Mouse (Mus musculus) MEL (cell line): ENCODE results near the gene Dph5. TPM values are rescaled to one million over a fixed set of nuclear protein-coding genes. Genes with fewer than 3 reads are reported as not detected.

Source experiments
- DNase-seq: peaks from one replicate; pipeline ENCODE4 v3.0.0; 2011; ENCODE audit warnings: low read depth, low spot score
- H3K27ac ChIP-seq: 2 replicates; pipeline ENCODE4 v1.5.1; 2012; ENCODE audit warnings: low read depth, mild to moderate bottlenecking, control low read depth, low read length, moderate library complexity; ENCODE audit not compliant: control insufficient read depth
- H3K27me3 ChIP-seq, 2 experiments: fragments of 150-350 bp in 1 of 2; sonication (generic) in 1 of 2; 2 replicates each; pipeline ENCODE4 v1.6.1; 2012; ENCODE audit warnings: low read length in 2 of 2, mild to moderate bottlenecking in 2 of 2, improper control_type of control experiment in 1 of 2, moderate library complexity in 1 of 2; ENCODE audit not compliant: insufficient read depth in 2 of 2, control insufficient read depth in 1 of 2
- H3K36me3 ChIP-seq, 2 experiments: 2 replicates each; pipeline ENCODE4 v1.6.1; 2012 to 2014; ENCODE audit warnings: low read length in 2 of 2, improper control_type of control experiment in 1 of 2, inconsistent platforms in 1 of 2, mild to moderate bottlenecking in 1 of 2; ENCODE audit not compliant: insufficient read depth in 2 of 2, control insufficient read depth in 1 of 2
- H3K4me1 ChIP-seq, 2 experiments: fragments of 150-350 bp in 1 of 2; sonication (generic) in 1 of 2; 2 replicates each; pipeline ENCODE4 v1.6.1; 2012; ENCODE audit warnings: low read length in 2 of 2, improper control_type of control experiment in 1 of 2, mild to moderate bottlenecking in 1 of 2; ENCODE audit not compliant: insufficient read depth in 2 of 2, control insufficient read depth in 1 of 2
- H3K4me3 ChIP-seq, 2 experiments: fragments of 150-350 bp in 1 of 2; sonication (generic) in 1 of 2; 2 replicates each; pipeline ENCODE4 v1.5.1; 2012; ENCODE audit warnings: low read depth in 2 of 2, low read length in 2 of 2, mild to moderate bottlenecking in 2 of 2, moderate library complexity in 2 of 2, control low read depth in 1 of 2, improper control_type of control experiment in 1 of 2; ENCODE audit not compliant: control insufficient read depth in 1 of 2, insufficient read depth in 1 of 2
- H3K79me2 ChIP-seq: 2 replicates; pipeline ENCODE4 v1.6.1; 2012; ENCODE audit warnings: mild to moderate bottlenecking, low read length, moderate library complexity; ENCODE audit not compliant: control insufficient read depth, poor library complexity, insufficient read depth
- H3K9ac ChIP-seq: 2 replicates; pipeline ENCODE4 v1.6.1; 2012; ENCODE audit warnings: low read depth, mild to moderate bottlenecking, control low read depth, low read length, moderate library complexity; ENCODE audit not compliant: control insufficient read depth, poor library complexity, severe bottlenecking
- H3K9me3 ChIP-seq: fragments of 150-350 bp; sonication (generic); replicated peaks from 2 replicates; pipeline ENCODE4 v1.6.1; 2012; ENCODE audit warnings: mild to moderate bottlenecking, low read length, improper control_type of control experiment, moderate library complexity; ENCODE audit not compliant: insufficient read depth
- BHLHE40 ChIP-seq: IDR thresholded peaks from 2 replicates; pipeline ENCODE4 v1.6.1; 2012; ENCODE audit warnings: low read depth, mild to moderate bottlenecking, inconsistent platforms, low read length, improper control_type of control experiment, borderline replicate concordance
- CTCF ChIP-seq, 3 experiments: IDR thresholded peaks in 2 of 3; conservative IDR thresholded peaks in 1 of 3; 2 replicates each; pipeline ENCODE4 v1.5.1; 2011 to 2012; ENCODE audit warnings: low read length in 3 of 3, low read depth in 2 of 3, mild to moderate bottlenecking in 2 of 3, improper control_type of control experiment in 1 of 3, inconsistent platforms in 1 of 3, mixed read lengths in 1 of 3, moderate library complexity in 1 of 3; ENCODE audit not compliant: control insufficient read depth in 1 of 3, insufficient read depth in 1 of 3, poor library complexity in 1 of 3, severe bottlenecking in 1 of 3
- E2F4 ChIP-seq: IDR thresholded peaks from 2 replicates; pipeline ENCODE4 v1.6.1; 2011; ENCODE audit warnings: low read depth, low read length, improper control_type of control experiment, borderline replicate concordance
- ELF1 ChIP-seq: IDR thresholded peaks from 2 replicates; pipeline ENCODE4 v1.6.1; 2014; ENCODE audit warnings: low read depth, mild to moderate bottlenecking, inconsistent platforms, low read length, improper control_type of control experiment, moderate library complexity
- GATA1 ChIP-seq: IDR thresholded peaks from 2 replicates; pipeline ENCODE4 v1.6.1; 2011; ENCODE audit warnings: low read depth, low read length, improper control_type of control experiment
- KAT2A ChIP-seq: conservative IDR thresholded peaks from 2 replicates; pipeline ENCODE4 v1.6.1; 2012; ENCODE audit warnings: low read depth, low read length, improper control_type of control experiment, inconsistent platforms
- MAX ChIP-seq: IDR thresholded peaks from 2 replicates; pipeline ENCODE4 v1.6.1; 2011; ENCODE audit warnings: low read length, improper control_type of control experiment
- MXI1 ChIP-seq: IDR thresholded peaks from 2 replicates; pipeline ENCODE4 v1.6.1; 2011; ENCODE audit warnings: mild to moderate bottlenecking, low read depth, low read length, improper control_type of control experiment
- MYB ChIP-seq: IDR thresholded peaks from 2 replicates; pipeline ENCODE4 v1.6.1; 2011; ENCODE audit warnings: mild to moderate bottlenecking, low read depth, low read length, improper control_type of control experiment
- NELFE ChIP-seq: IDR thresholded peaks from 2 replicates; pipeline ENCODE4 v1.6.1; 2011; ENCODE audit warnings: low read depth, low read length, improper control_type of control experiment
- NRF1 ChIP-seq: IDR thresholded peaks from 2 replicates; pipeline ENCODE4 v1.6.1; 2014; ENCODE audit warnings: low read depth, mild to moderate bottlenecking, inconsistent platforms, low read length, improper control_type of control experiment, moderate library complexity; ENCODE audit not compliant: poor library complexity, insufficient read depth, severe bottlenecking
- POLR2A ChIP-seq, 2 experiments: IDR thresholded peaks; 2 replicates each; pipeline ENCODE4 v1.6.1; 2011 to 2012; ENCODE audit warnings: low read length in 2 of 2, mild to moderate bottlenecking in 2 of 2, control low read depth in 1 of 2, improper control_type of control experiment in 1 of 2, low read depth in 1 of 2, moderate library complexity in 1 of 2; ENCODE audit not compliant: control insufficient read depth in 1 of 2, insufficient read depth in 1 of 2, poor library complexity in 1 of 2
- POLR2AphosphoS2 ChIP-seq: IDR thresholded peaks from 2 replicates; pipeline ENCODE4 v1.6.1; 2011; ENCODE audit warnings: low read length, improper control_type of control experiment
- RAD21 ChIP-seq: IDR thresholded peaks from 2 replicates; pipeline ENCODE4 v1.6.1; 2011; ENCODE audit warnings: mild to moderate bottlenecking, low read depth, low read length, improper control_type of control experiment
- RCOR1 ChIP-seq: IDR thresholded peaks from 2 replicates; pipeline ENCODE4 v1.6.1; 2012; ENCODE audit warnings: low read depth, mild to moderate bottlenecking, inconsistent platforms, low read length, improper control_type of control experiment
- TAL1 ChIP-seq: IDR thresholded peaks from 2 replicates; pipeline ENCODE4 v1.6.1; 2012; ENCODE audit warnings: mild to moderate bottlenecking, inconsistent platforms, low read length, moderate library complexity, mixed read lengths
- UBTF ChIP-seq: IDR thresholded peaks from 2 replicates; pipeline ENCODE4 v1.6.1; 2012; ENCODE audit warnings: low read depth, mild to moderate bottlenecking, inconsistent platforms, low read length, improper control_type of control experiment, moderate library complexity, borderline replicate concordance; ENCODE audit not compliant: insufficient read depth
- USF2 ChIP-seq, 2 experiments: IDR thresholded peaks; 2 replicates each; pipeline ENCODE4 v1.6.1; 2011 to 2012; ENCODE audit warnings: improper control_type of control experiment in 2 of 2, low read length in 2 of 2, borderline replicate concordance in 1 of 2, inconsistent platforms in 1 of 2, low read depth in 1 of 2, mild to moderate bottlenecking in 1 of 2; ENCODE audit not compliant: insufficient read depth in 1 of 2
- ZC3H11A ChIP-seq: IDR thresholded peaks from 2 replicates; pipeline ENCODE4 v1.6.1; 2012; ENCODE audit warnings: low read depth, mild to moderate bottlenecking, inconsistent platforms, low read length, improper control_type of control experiment
- ZMIZ1 ChIP-seq: IDR thresholded peaks from 2 replicates; pipeline ENCODE4 v1.6.1; 2012; ENCODE audit warnings: low read depth, mild to moderate bottlenecking, inconsistent platforms, low read length, improper control_type of control experiment, moderate library complexity
- polyA plus RNA-seq, 2 experiments: library from polyadenylated mRNA; stranded (reverse) in 1 of 2; unstranded in 1 of 2; fragments of >175 nt in 1 of 2; fragments of >200 nt in 1 of 2; gene quantifications; 2 replicates each; pipeline versions ENCODE4 v1.2.1 to v1.2.4; 2012; ENCODE audit warnings: low replicate concordance in 2 of 2, low read depth in 1 of 2; ENCODE audit not compliant: insufficient read length in 2 of 2, insufficient read depth in 1 of 2, missing spikeins in 1 of 2
- total RNA-seq: library from RNA; depleted of rRNA; stranded (reverse); fragments of 300-350 nt; gene quantifications from 2 replicates; pipeline ENCODE4 v1.2.3, GENCODE M21; 2012

Gene Dph5
- total and polyA plus RNA-seq, 3 experiments = 34.9 to 45.8 TPM; not detected in 1

GRCm38 (mm10) chr3:115926531-115926930, 38.9 kb downstream of the Dph5 start:
- no peaks in the 10 kb centered on the region for H3K27me3 ChIP-seq
- H3K9ac ChIP-seq = no peak overlapping the region
- no peak for DNase-seq
- TF ChIP-seq POLR2AphosphoS2 = no peak
- TF ChIP-seq BHLHE40 = no peak
- H3K36me3 ChIP-seq = peaks cover 0 to 25% of the 10 kb centered on the region in 2 experiments; a peak in 3 of 4 replicates
- H3K27ac ChIP-seq = no peak overlapping the region
- H3K79me2 ChIP-seq = no peaks in the 10 kb centered on the region
- no peak overlapping the region for H3K4me3 ChIP-seq
- no peaks in the 10 kb centered on the region for H3K9me3 ChIP-seq
- no peaks in the 10 kb centered on the region for H3K4me1 ChIP-seq

GRCm38 (mm10) chr3:115931701-115932100, 44.1 kb downstream of the Dph5 start:
- Histone ChIP-seq H3K4me1 (no peaks in the 10 kb centered on the region), H3K9me3 (no peaks in the 10 kb centered on the region), H3K27me3 (no peaks in the 10 kb centered on the region), H3K27ac (no peak overlapping the region), H3K4me3 (no peak overlapping the region), H3K9ac (no peak overlapping the region), H3K36me3 (peaks cover 0 to 13% of the 10 kb centered on the region in 2 experiments; a peak in 2 of 4 replicates), H3K79me2 (no peaks in the 10 kb centered on the region)
- TF ChIP-seq RCOR1 = no peak
- no peak for TF ChIP-seq POLR2A (IDR thresholded peaks at IDR 0.05; ENCODE audit: control insufficient read depth in 1 of 2, insufficient read depth in 1 of 2, low read depth in 1 of 2, low read length in 2 of 2, poor library complexity in 1 of 2)
- TF ChIP-seq MAX = no peak
- no peak for TF ChIP-seq BHLHE40
- no peak for TF ChIP-seq USF2 (IDR thresholded peaks at IDR 0.05; ENCODE audit: borderline replicate concordance in 1 of 2, insufficient read depth in 1 of 2, low read depth in 1 of 2, low read length in 2 of 2)
- no peak for TF ChIP-seq ELF1
- TF ChIP-seq GATA1 = no peak
- no peak for TF ChIP-seq UBTF
- no peak for TF ChIP-seq NRF1
- TF ChIP-seq RAD21 = no peak
- no peak for TF ChIP-seq KAT2A
- no peak for TF ChIP-seq CTCF (IDR thresholded peaks at IDR 0.05 in 2 of 3, conservative IDR thresholded peaks at IDR 0.05 in 1 of 3; ENCODE audit: control insufficient read depth in 1 of 3, insufficient read depth in 1 of 3, low read depth in 2 of 3, low read length in 3 of 3, poor library complexity in 1 of 3, severe bottlenecking in 1 of 3)
- no peak for TF ChIP-seq ZMIZ1
- TF ChIP-seq E2F4 = no peak
- no peak for TF ChIP-seq NELFE
- TF ChIP-seq TAL1 = no peak
- no peak for TF ChIP-seq MYB
- TF ChIP-seq ZC3H11A = no peak
- TF ChIP-seq MXI1 = no peak
- DNase-seq = no peak
